Mouse (Mus musculus): Measurements from ENCODE around the gene Gm6583. TPM values are rescaled to one million over a fixed set of nuclear protein-coding genes. Genes with fewer than 3 reads are reported as not detected.

Gm6583 gene
- not detected in 2 replicates for polyA plus RNA-seq (2012; rRNA removed)

GRCm38 (mm10) chr5:112355910-112356309 lies at the start of gene Gm6583:
Gene Gm6583, minus strand, starts transcription at chr5:112356033.
- 67% methylated on average over 13 of the region's 13 CpGs for WGBS
- DNase-seq (ENCODE audit: low read depth, low spot score), result no peak

GRCm38 (mm10) chr5:112402437-112402836 lies 46.6 kb upstream of the Gm6583 start:
- DNase-seq (ENCODE audit: low read depth, low spot score), result no peak
- WGBS, result 37% methylated on average over 3 of the region's 3 CpGs

GRCm38 (mm10) chr5:112399284-112399683 lies 43.5 kb upstream of the Gm6583 start:
- 66% methylated on average over 10 of the region's 10 CpGs for WGBS
- DNase-seq (ENCODE audit: low read depth, low spot score), result no peak

- 71% methylated on average over 18 of the region's 18 CpGs for WGBS
- no peak for DNase-seq (ENCODE audit: low read depth, low spot score)
These were observed 40.2 kb upstream of the Gm6583 start for GRCm38 (mm10) chr5:112396066-112396465.

- WGBS, result 4% methylated on average over 62 of the region's 67 CpGs
- no peak for DNase-seq (ENCODE audit: low read depth, low spot score)
These were observed 39.1 kb upstream of the Gm6583 start, which contains the start of gene Asphd2 for GRCm38 (mm10) chr5:112394779-112395443. Gene Asphd2, minus strand, starts transcription at chr5:112394866.

GRCm38 (mm10) chr5:112394415-112394763 lies 38.6 kb upstream of the Gm6583 start:
- DNase-seq (ENCODE audit: low read depth, low spot score), result no peak
- 3% methylated on average over 19 of the region's 28 CpGs for WGBS

GRCm38 (mm10) chr5:112393741-112394414 lies 38.0 kb upstream of the Gm6583 start:
- WGBS, result 15% methylated on average over 18 of the region's 18 CpGs
- DNase-seq (ENCODE audit: low read depth, low spot score), result no peak

- WGBS, result 63% methylated on average over 27 of the region's 27 CpGs
- no peak for DNase-seq (ENCODE audit: low read depth, low spot score)
These were observed 36.0 kb upstream of the Gm6583 start for GRCm38 (mm10) chr5:112391676-112392323.

- DNase-seq (ENCODE audit: low read depth, low spot score), result no peak
- WGBS, result 48% methylated on average over 16 of the region's 16 CpGs
These were observed 35.2 kb upstream of the Gm6583 start for GRCm38 (mm10) chr5:112391002-112391401.

GRCm38 (mm10) chr5:112389352-112389751 lies 33.5 kb upstream of the Gm6583 start:
- 77% methylated on average over 9 of the region's 9 CpGs for WGBS
- DNase-seq (ENCODE audit: low read depth, low spot score), result no peak

GRCm38 (mm10) chr5:112385973-112386372 lies 30.1 kb upstream of the Gm6583 start:
- DNase-seq (ENCODE audit: low read depth, low spot score), result no peak
- WGBS, result 50% methylated on average over 2 of the region's 2 CpGs

GRCm38 (mm10) chr5:112384805-112385472 lies 29.1 kb upstream of the Gm6583 start:
- 85% methylated on average over 13 of the region's 13 CpGs for WGBS
- no peak for DNase-seq (ENCODE audit: low read depth, low spot score)

GRCm38 (mm10) chr5:112382641-112383330 lies 27.0 kb upstream of the Gm6583 start:
- no peak for DNase-seq (ENCODE audit: low read depth, low spot score)
- 33% methylated on average over 17 of the region's 17 CpGs for whole genome bisulfite sequencing

GRCm38 (mm10) chr5:112382042-112382441 lies 26.2 kb upstream of the Gm6583 start:
- no peak for DNase-seq (ENCODE audit: low read depth, low spot score)
- 67% methylated on average over 9 of the region's 9 CpGs for WGBS

- 79% methylated on average over 11 of the region's 11 CpGs for WGBS
- DNase-seq (ENCODE audit: low read depth, low spot score), result no peak
These were observed 25.3 kb upstream of the Gm6583 start for GRCm38 (mm10) chr5:112381154-112381553.

- WGBS, result 77% methylated on average over 6 of the region's 6 CpGs
- no peak for DNase-seq (ENCODE audit: low read depth, low spot score)
These were observed 22.9 kb upstream of the Gm6583 start for GRCm38 (mm10) chr5:112378716-112379115.

GRCm38 (mm10) chr5:112377380-112377779 lies 21.5 kb upstream of the Gm6583 start:
- DNase-seq (ENCODE audit: low read depth, low spot score), result no peak
- WGBS, result 96% methylated on average over 1 of the region's 1 CpGs

- no peak for DNase-seq (ENCODE audit: low read depth, low spot score)
- 94% methylated on average over 4 of the region's 4 CpGs for WGBS
These were observed 20.3 kb upstream of the Gm6583 start for GRCm38 (mm10) chr5:112376111-112376510.

GRCm38 (mm10) chr5:112371933-112372332 lies 16.1 kb upstream of the Gm6583 start:
- 87% methylated on average over 7 of the region's 7 CpGs for WGBS
- DNase-seq (ENCODE audit: low read depth, low spot score), result no peak
